Mouse (Mus musculus) megakaryocyte, embryonic 14.5 days (primary cell): Measurements from ENCODE around the gene Ror1. TPM values are rescaled to one million over a fixed set of nuclear protein-coding genes. Genes with fewer than 3 reads are reported as not detected.

ENCODE experiments used
- H3K27me3 ChIP-seq: replicated peaks from 2 replicates; pipeline ENCODE3; 2012; ENCODE audit warnings: inconsistent platforms
- H3K36me3 ChIP-seq: replicated peaks from 2 replicates; pipeline ENCODE3; 2012; ENCODE audit warnings: low read length, inconsistent platforms, mixed read lengths
- H3K4me1 ChIP-seq: 2 replicates; pipeline ENCODE4 v1.6.1; 2012; ENCODE audit warnings: inconsistent platforms
- H3K4me3 ChIP-seq: replicated peaks from 2 replicates; pipeline ENCODE3; 2012; ENCODE audit warnings: moderate library complexity, mild to moderate bottlenecking, inconsistent platforms
- H3K9me3 ChIP-seq: 2 replicates; pipeline ENCODE4 v1.6.1; 2012; ENCODE audit warnings: inconsistent platforms
- FLI1 ChIP-seq: IDR thresholded peaks from 2 replicates; pipeline ENCODE4 v1.6.1; 2012; ENCODE audit warnings: low read length, inconsistent platforms, mixed read lengths
- GATA1 ChIP-seq: IDR thresholded peaks from 3 replicates; pipeline ENCODE4 v1.6.1; 2012; ENCODE audit warnings: mixed read lengths, low read length, inconsistent platforms, borderline replicate concordance
- polyA plus RNA-seq: library from polyadenylated mRNA; stranded (reverse); fragments of >175 nt; gene quantifications from 2 replicates; pipeline ENCODE4 v1.2.3, GENCODE M21; 2012; ENCODE audit warnings: low replicate concordance; ENCODE audit not compliant: insufficient read depth

Ror1 gene
- polyA plus RNA-seq, 1 experiment: not detected

DNA sequence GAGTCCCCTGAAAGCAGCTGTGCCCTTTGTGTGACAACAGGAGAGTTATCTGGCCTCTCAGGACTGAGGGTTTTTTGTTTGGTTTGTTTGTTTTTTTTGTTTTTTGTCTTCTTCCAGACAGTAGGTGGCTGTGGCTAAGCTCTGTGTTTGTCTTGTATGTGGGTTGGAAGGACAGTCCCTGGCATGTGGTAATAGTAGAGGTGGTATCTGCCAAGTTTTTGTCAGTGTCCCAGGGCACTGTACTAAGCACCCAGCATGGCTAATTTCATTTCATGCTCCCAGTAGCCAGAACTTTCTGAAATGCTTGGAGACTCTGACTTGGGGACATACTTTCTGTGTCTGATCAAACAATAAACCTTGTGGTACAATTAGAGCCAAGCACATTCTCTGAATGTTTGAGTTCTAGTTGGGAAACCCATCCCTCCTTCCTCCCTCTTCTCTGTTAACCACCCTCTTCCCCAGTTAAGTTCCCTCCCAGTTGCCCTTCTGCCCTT is 256.3 kb downstream of the Ror1 start:
- H3K9me3 ChIP-seq: peaks cover 5% of the 10 kb centered on the region
- no peaks in the 10 kb centered on the region for H3K27me3 ChIP-seq
- no peaks in the 10 kb centered on the region for H3K4me1 ChIP-seq
- H3K4me3 ChIP-seq: no peak overlapping the region
- no peak for TF ChIP-seq FLI1
- H3K36me3 ChIP-seq: no peaks in the 10 kb centered on the region

DNA sequence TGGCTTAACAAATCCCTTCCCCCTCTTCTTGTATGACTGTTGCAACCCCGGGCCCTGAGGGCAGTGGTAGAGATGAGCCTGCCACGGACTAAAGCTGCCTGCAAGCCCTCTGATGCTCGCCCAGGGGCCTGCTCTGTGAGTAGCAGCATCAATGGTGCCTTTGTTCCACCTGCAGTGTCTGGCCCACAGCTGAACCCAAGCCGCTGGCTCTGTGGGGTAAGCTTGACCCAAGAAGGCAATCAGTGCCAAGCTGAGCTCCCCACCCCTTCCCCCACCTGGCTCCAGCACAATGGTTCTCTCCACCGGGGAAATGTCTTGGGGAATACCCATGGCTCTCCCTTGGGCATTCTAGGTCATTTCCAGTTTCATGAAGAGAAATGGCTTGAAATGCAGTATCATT is 260.0 kb downstream of the Ror1 start:
- Histone ChIP-seq H3K4me3 (no peak overlapping the region), H3K4me1 (no peaks in the 10 kb centered on the region), H3K36me3 (no peaks in the 10 kb centered on the region), H3K9me3 (peaks cover 16% of the 10 kb centered on the region), H3K27me3 (no peaks in the 10 kb centered on the region)
- TF ChIP-seq FLI1 (no peak), GATA1 (no peak)

DNA sequence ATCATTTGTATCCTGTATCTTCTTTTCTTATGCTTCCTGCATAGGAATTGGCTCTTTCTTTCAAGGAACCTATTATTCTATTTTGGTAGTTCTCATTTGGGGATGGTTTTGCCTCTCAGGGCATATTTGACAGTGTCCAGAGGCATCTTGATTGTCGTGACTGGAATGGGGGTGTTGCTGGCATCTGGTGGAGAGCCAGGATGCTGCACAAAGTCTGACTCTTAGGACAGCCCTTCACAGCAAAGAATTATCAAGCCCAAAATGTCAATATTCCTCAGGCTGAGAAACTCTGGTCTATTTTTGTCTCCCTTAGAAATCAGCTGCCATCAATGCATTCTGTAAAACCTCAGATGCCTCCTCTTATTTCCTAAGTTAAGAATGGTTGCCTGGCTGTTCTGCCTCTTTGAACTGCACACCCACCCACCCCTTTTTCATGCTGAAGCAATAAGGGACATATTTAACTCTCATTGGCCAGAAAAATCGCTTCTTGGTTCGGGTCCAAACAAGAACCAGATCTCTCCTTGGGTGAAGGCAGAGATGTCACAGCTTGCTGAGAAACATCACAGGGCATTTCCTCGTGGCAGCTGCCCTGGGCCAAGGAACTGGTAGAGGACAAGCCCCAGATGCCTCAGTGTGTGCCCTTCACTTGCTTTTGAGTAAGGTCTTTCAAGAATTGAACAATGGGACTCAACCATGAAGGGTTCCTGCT is 262.4 kb downstream of the Ror1 start:
- Histone ChIP-seq H3K4me1 (no peaks in the 10 kb centered on the region), H3K36me3 (no peaks in the 10 kb centered on the region), H3K27me3 (no peaks in the 10 kb centered on the region), H3K9me3 (peaks cover 16% of the 10 kb centered on the region), H3K4me3 (no peak overlapping the region)
- TF ChIP-seq FLI1 (no peak), GATA1 (no peak)

DNA sequence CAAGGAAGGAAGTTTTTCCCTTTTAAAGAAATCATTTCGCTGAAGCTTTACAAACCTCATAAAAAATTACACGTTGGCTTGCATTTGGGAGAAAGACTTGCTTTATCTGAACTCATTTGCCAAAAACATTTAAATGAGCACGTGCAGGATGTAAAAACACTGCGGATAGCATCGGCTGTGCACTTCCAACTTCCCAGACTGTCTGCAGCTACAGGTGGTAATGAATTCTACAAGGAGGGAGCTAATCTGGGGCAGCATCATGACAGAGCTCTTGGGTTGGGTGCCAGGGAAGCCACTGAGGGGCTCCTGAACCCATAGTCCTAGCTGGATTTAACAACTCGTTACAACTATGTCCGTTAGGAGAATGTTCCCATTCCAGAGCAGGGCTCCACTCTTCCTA is 268.1 kb downstream of the Ror1 start:
- Histone ChIP-seq H3K4me1 (no peaks in the 10 kb centered on the region), H3K36me3 (no peaks in the 10 kb centered on the region), H3K4me3 (no peak overlapping the region), H3K9me3 (peaks cover 22% of the 10 kb centered on the region), H3K27me3 (no peaks in the 10 kb centered on the region)
- TF ChIP-seq FLI1: no peak

DNA sequence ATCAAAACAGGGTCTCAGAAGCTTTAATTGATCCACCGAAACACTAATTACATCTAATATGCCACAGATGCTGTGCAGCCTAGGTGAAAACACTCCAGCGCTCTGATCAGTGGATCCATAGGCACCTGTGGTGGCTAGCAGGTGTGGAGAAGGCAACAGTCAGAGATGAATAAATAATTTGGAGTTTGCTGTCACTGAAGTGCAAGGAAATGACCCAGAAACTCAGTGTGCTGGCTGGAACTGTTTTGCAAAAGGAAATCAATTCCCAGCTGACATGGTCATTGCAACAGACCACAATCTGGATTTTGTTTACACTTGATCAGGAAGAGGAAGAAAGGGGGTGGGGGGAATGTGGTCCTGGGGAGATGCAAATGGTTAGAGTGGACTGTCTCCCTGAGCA is 273.1 kb downstream of the Ror1 start:
- TF ChIP-seq FLI1 (no peak), GATA1 (no peak)
- no peaks in the 10 kb centered on the region for H3K4me1 ChIP-seq
- H3K36me3 ChIP-seq: no peaks in the 10 kb centered on the region
- no peak overlapping the region for H3K4me3 ChIP-seq
- H3K9me3 ChIP-seq: peaks cover 13% of the 10 kb centered on the region; the same call in 1 of the 2 replicates
- no peaks in the 10 kb centered on the region for H3K27me3 ChIP-seq

DNA sequence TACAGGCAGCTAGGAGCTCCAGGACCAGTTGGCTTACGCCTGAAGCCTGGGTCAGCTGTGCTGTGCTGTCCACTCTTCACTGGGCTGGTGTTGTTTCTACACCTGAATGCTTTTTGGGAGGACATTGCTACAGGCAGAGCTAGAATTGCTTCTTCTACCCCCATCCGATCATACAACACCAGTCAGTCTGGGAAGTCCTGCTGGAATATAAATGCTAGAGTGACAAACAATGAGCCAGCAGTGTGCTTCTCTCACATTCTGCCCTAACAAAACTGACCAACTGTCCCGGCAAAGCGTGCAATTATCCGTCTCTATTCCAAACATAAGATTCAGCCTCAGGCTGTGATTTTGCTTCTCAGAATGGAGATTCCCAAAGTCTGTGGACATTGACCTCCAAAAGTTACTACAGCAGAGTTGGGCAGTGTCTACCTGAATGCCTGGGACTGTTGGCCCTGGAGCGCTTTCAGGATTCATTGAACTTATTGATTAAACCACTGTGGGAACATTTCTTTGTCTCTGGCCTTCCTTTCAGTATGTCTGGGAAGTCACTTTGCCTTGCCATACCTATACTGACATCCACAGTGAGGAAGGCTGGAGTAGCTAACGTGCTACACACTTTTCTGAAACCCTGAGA is 274.1 kb downstream of the Ror1 start:
- Histone ChIP-seq H3K4me1 (no peaks in the 10 kb centered on the region), H3K9me3 (peaks cover 13% of the 10 kb centered on the region; the same call in 1 of the 2 replicates)
- no peak for TF ChIP-seq FLI1

DNA sequence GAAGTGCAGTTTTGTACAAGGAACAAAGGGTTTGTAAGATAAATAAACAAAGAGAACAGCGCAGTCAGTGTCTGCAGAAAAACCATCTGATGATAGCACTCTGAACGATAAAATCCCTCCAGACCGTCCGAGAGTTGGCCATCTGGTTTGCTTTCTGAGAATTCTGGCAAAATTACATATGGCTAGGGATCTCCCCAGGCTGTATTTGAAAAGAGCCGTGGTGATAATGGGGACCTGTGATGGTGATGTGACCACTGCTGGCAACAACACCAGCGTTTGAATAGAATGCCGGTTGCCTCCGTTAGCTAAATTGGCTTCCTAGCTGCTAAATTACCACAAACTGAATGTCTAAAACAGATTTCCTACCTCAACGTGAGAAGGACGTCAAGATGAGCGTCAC is 277.2 kb downstream of the Ror1 start:
- TF ChIP-seq FLI1: no peak
- TF ChIP-seq GATA1: no peak
- no peaks in the 10 kb centered on the region for H3K27me3 ChIP-seq
- H3K4me1 ChIP-seq: no peaks in the 10 kb centered on the region
- H3K4me3 ChIP-seq: no peak overlapping the region
- peaks cover 5% of the 10 kb centered on the region; the same call in 1 of the 2 replicates for H3K9me3 ChIP-seq
- no peaks in the 10 kb centered on the region for H3K36me3 ChIP-seq

More for the DNA sequence above, 274.1 kb downstream of the Ror1 start:
- H3K36me3 ChIP-seq: no peaks in the 10 kb centered on the region
- H3K4me3 ChIP-seq: no peak overlapping the region
- no peaks in the 10 kb centered on the region for H3K27me3 ChIP-seq

DNA sequence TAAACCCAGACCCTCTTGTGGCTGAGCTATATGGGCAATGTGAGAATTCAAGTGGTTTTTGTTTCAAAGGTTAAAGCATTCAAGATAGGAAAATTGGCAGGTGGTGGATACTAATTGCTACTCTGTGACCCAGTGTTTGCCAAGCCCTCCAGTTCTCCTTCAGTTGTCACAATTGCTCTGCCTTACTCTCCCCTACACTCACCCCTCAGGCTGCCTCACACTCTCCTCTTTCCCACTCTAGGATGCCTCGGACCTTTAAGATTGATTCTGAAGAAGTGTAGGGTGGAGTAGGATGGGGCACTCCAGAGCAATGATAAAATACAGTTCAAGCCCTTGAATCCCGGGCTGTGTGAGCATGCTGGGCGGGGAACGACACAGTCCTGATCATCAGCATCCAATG is 278.2 kb downstream of the Ror1 start:
- TF ChIP-seq FLI1 (no peak), GATA1 (no peak)
- no peaks in the 10 kb centered on the region for H3K27me3 ChIP-seq
- H3K4me1 ChIP-seq: no peaks in the 10 kb centered on the region
- no peaks in the 10 kb centered on the region for H3K36me3 ChIP-seq
- H3K9me3 ChIP-seq: peaks cover 10% of the 10 kb centered on the region; the same call in 1 of the 2 replicates
- H3K4me3 ChIP-seq: no peak overlapping the region

DNA sequence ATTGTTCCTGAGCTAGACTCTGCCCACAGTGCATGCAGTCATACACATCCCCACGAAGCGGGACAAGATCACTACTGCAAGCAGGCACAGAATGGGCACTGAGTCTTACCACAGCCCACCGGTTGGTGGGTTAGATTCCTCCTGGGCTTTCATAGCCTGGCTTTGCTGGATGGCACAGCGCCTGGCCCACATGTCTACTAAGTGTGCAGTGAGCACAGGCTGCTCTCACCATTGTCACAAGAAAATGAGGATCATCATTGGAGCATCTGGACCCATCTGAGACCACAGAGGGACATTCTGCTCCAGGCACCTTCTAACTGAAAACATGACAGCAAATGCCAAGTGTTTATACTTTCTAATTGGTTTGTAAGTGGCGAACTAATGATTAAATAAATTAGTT is 279.7 kb downstream of the Ror1 start:
- H3K36me3 ChIP-seq: no peaks in the 10 kb centered on the region

DNA sequence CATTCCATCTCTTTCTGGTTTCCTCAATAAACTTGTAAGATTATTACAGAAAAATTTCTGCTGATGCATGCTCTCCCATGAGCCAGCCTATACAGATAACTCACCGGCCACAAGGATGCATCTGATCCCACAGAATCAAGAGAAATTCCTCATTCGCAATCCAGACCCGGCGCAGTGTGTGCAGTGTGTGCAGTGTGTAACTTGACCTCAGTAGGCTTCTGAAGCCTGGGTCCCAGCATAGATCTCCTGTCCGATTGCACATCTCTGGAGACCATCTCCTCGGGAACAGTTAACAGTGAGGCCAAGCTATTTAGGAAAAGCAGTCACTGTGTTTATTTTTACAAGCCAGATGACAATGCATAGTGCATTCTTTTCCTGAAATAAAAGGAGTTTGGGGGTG is 280.6 kb downstream of the Ror1 start:
- H3K36me3 ChIP-seq: no peaks in the 10 kb centered on the region
- H3K9me3 ChIP-seq: peaks cover 18% of the 10 kb centered on the region; the same call in 1 of the 2 replicates
- H3K27me3 ChIP-seq: no peaks in the 10 kb centered on the region
- TF ChIP-seq FLI1 (no peak), GATA1 (no peak)
- H3K4me3 ChIP-seq: no peak overlapping the region
- no peaks in the 10 kb centered on the region for H3K4me1 ChIP-seq

More for the DNA sequence above, 279.7 kb downstream of the Ror1 start:
- Histone ChIP-seq H3K4me1 (no peaks in the 10 kb centered on the region), H3K4me3 (no peak overlapping the region), H3K27me3 (no peaks in the 10 kb centered on the region), H3K9me3 (peaks cover 18% of the 10 kb centered on the region; the same call in 1 of the 2 replicates)
- TF ChIP-seq GATA1 (no peak), FLI1 (no peak)
